Mouse (Mus musculus): ENCODE measurements around the gene Mpp2. TPM values are rescaled to one million over a fixed set of nuclear protein-coding genes. Genes with fewer than 3 reads are reported as not detected.

Mpp2 gene
- polyA plus RNA-seq, 1 experiment: 7.5 TPM

- H3K27me3 ChIP-seq (ENCODE audit: control insufficient read depth, insufficient read depth, low read length): no peaks in the 10 kb centered on the region
- 73% methylated on average over 9 of the region's 9 CpGs for WGBS
These were observed 68.6 kb downstream of the Mpp2 start for GRCm38 (mm10) chr11:102019736-102020135.

GRCm38 (mm10) chr11:102016136-102016535, 72.2 kb downstream of the Mpp2 start:
- H3K27me3 ChIP-seq (ENCODE audit: control insufficient read depth, insufficient read depth, low read length): no peaks in the 10 kb centered on the region
- H3K27ac ChIP-seq (ENCODE audit: insufficient read depth, low read length): no peak overlapping the region
- DNase-seq (ENCODE audit: low read depth in 1 of 2, low spot score in 2 of 2): no peak
- H3K4me3 ChIP-seq (ENCODE audit: extremely low read depth, insufficient read depth, insufficient read length): no peak overlapping the region
- WGBS: 90% methylated on average over 1 of the region's 1 CpGs
- no peaks in the 10 kb centered on the region for H3K36me3 ChIP-seq (ENCODE audit: control insufficient read depth, insufficient read depth, low read length)
- TF ChIP-seq CTCF (IDR thresholded peaks at IDR 0.05; ENCODE audit: extremely low read depth, insufficient read depth, insufficient read length, insufficient replicate concordance): no peak
- no peak for TF ChIP-seq POLR2A (IDR thresholded peaks at IDR 0.05; ENCODE audit: low read depth, low read length)
- peaks cover 4% of the 10 kb centered on the region; the same call in 1 of the 2 replicates for H3K4me1 ChIP-seq (ENCODE audit: control insufficient read depth, insufficient read depth, insufficient read length)

More at GRCm38 (mm10) chr11:102019736-102020135, 68.6 kb downstream of the Mpp2 start:
- no peaks in the 10 kb centered on the region for H3K36me3 ChIP-seq (ENCODE audit: control insufficient read depth, insufficient read depth, low read length)
- DNase-seq (ENCODE audit: low read depth in 1 of 2, low spot score in 2 of 2): no peak
- H3K4me1 ChIP-seq (ENCODE audit: control insufficient read depth, insufficient read depth, insufficient read length): peaks cover 4% of the 10 kb centered on the region; the same call in 1 of the 2 replicates
- no peak overlapping the region for H3K27ac ChIP-seq (ENCODE audit: insufficient read depth, low read length)
- TF ChIP-seq CTCF (IDR thresholded peaks at IDR 0.05; ENCODE audit: extremely low read depth, insufficient read depth, insufficient read length, insufficient replicate concordance): no peak
- no peak for TF ChIP-seq POLR2A (IDR thresholded peaks at IDR 0.05; ENCODE audit: low read depth, low read length)
- no peak overlapping the region for H3K4me3 ChIP-seq (ENCODE audit: extremely low read depth, insufficient read depth, insufficient read length)

GRCm38 (mm10) chr11:102015472-102015871, 72.8 kb downstream of the Mpp2 start:
- Histone ChIP-seq H3K4me3 (ENCODE audit: extremely low read depth, insufficient read depth, insufficient read length) (no peak overlapping the region), H3K36me3 (ENCODE audit: control insufficient read depth, insufficient read depth, low read length) (no peaks in the 10 kb centered on the region), H3K27ac (ENCODE audit: insufficient read depth, low read length) (no peak overlapping the region), H3K4me1 (ENCODE audit: control insufficient read depth, insufficient read depth, insufficient read length) (peaks cover 4% of the 10 kb centered on the region; the same call in 1 of the 2 replicates), H3K27me3 (ENCODE audit: control insufficient read depth, insufficient read depth, low read length) (no peaks in the 10 kb centered on the region)
- TF ChIP-seq POLR2A (IDR thresholded peaks at IDR 0.05; ENCODE audit: low read depth, low read length): no peak
- no peak for TF ChIP-seq CTCF (IDR thresholded peaks at IDR 0.05; ENCODE audit: extremely low read depth, insufficient read depth, insufficient read length, insufficient replicate concordance)
- DNase-seq (ENCODE audit: low read depth in 1 of 2, low spot score in 2 of 2): no peak
- 42% methylated on average over 6 of the region's 6 CpGs for WGBS

GRCm38 (mm10) chr11:102013201-102013600, 75.1 kb downstream of the Mpp2 start:
- Histone ChIP-seq H3K27me3 (ENCODE audit: control insufficient read depth, insufficient read depth, low read length) (no peaks in the 10 kb centered on the region), H3K4me1 (ENCODE audit: control insufficient read depth, insufficient read depth, insufficient read length) (peaks cover 4% of the 10 kb centered on the region; the same call in 1 of the 2 replicates), H3K27ac (ENCODE audit: insufficient read depth, low read length) (no peak overlapping the region), H3K36me3 (ENCODE audit: control insufficient read depth, insufficient read depth, low read length) (no peaks in the 10 kb centered on the region), H3K4me3 (ENCODE audit: extremely low read depth, insufficient read depth, insufficient read length) (no peak overlapping the region)
- no peak for DNase-seq (ENCODE audit: low read depth in 1 of 2, low spot score in 2 of 2)
- TF ChIP-seq CTCF (IDR thresholded peaks at IDR 0.05; ENCODE audit: extremely low read depth, insufficient read depth, insufficient read length, insufficient replicate concordance): no peak
- no peak for TF ChIP-seq POLR2A (IDR thresholded peaks at IDR 0.05; ENCODE audit: low read depth, low read length)
- 81% methylated on average over 8 of the region's 8 CpGs for WGBS

- Histone ChIP-seq H3K4me3 (ENCODE audit: extremely low read depth, insufficient read depth, insufficient read length) (no peak overlapping the region), H3K36me3 (ENCODE audit: control insufficient read depth, insufficient read depth, low read length) (no peaks in the 10 kb centered on the region), H3K4me1 (ENCODE audit: control insufficient read depth, insufficient read depth, insufficient read length) (peaks cover 4% of the 10 kb centered on the region; the same call in 1 of the 2 replicates), H3K27ac (ENCODE audit: insufficient read depth, low read length) (no peak overlapping the region), H3K27me3 (ENCODE audit: control insufficient read depth, insufficient read depth, low read length) (no peaks in the 10 kb centered on the region)
- TF ChIP-seq POLR2A (IDR thresholded peaks at IDR 0.05; ENCODE audit: low read depth, low read length) (no peak), CTCF (IDR thresholded peaks at IDR 0.05; ENCODE audit: extremely low read depth, insufficient read depth, insufficient read length, insufficient replicate concordance) (no peak)
- WGBS: 84% methylated on average over 8 of the region's 8 CpGs
- no peak for DNase-seq (ENCODE audit: low read depth in 1 of 2, low spot score in 2 of 2)
These were observed 76.8 kb downstream of the Mpp2 start for GRCm38 (mm10) chr11:102011510-102011909.

- no peak for DNase-seq (ENCODE audit: low read depth in 1 of 2, low spot score in 2 of 2)
- WGBS: 90% methylated on average over 13 of the region's 13 CpGs
- no peak for TF ChIP-seq CTCF (IDR thresholded peaks at IDR 0.05; ENCODE audit: extremely low read depth, insufficient read depth, insufficient read length, insufficient replicate concordance)
- TF ChIP-seq POLR2A (IDR thresholded peaks at IDR 0.05; ENCODE audit: low read depth, low read length): no peak
- H3K27me3 ChIP-seq (ENCODE audit: control insufficient read depth, insufficient read depth, low read length): no peaks in the 10 kb centered on the region
- no peak overlapping the region for H3K4me3 ChIP-seq (ENCODE audit: extremely low read depth, insufficient read depth, insufficient read length)
- no peaks in the 10 kb centered on the region for H3K4me1 ChIP-seq (ENCODE audit: control insufficient read depth, insufficient read depth, insufficient read length)
- H3K36me3 ChIP-seq (ENCODE audit: control insufficient read depth, insufficient read depth, low read length): no peaks in the 10 kb centered on the region
- H3K27ac ChIP-seq (ENCODE audit: insufficient read depth, low read length): no peak overlapping the region
These were observed 78.2 kb downstream of the Mpp2 start for GRCm38 (mm10) chr11:102010140-102010539.

- Histone ChIP-seq H3K4me1 (ENCODE audit: control insufficient read depth, insufficient read depth, insufficient read length) (no peaks in the 10 kb centered on the region), H3K4me3 (ENCODE audit: extremely low read depth, insufficient read depth, insufficient read length) (no peak overlapping the region), H3K27me3 (ENCODE audit: control insufficient read depth, insufficient read depth, low read length) (no peaks in the 10 kb centered on the region), H3K36me3 (ENCODE audit: control insufficient read depth, insufficient read depth, low read length) (no peaks in the 10 kb centered on the region), H3K27ac (ENCODE audit: insufficient read depth, low read length) (no peak overlapping the region)
- no peak for TF ChIP-seq POLR2A (IDR thresholded peaks at IDR 0.05; ENCODE audit: low read depth, low read length)
- no peak for TF ChIP-seq CTCF (IDR thresholded peaks at IDR 0.05; ENCODE audit: extremely low read depth, insufficient read depth, insufficient read length, insufficient replicate concordance)
- DNase-seq (ENCODE audit: low read depth in 1 of 2, low spot score in 2 of 2): no peak
- 62% methylated on average over 15 of the region's 15 CpGs for WGBS
These were observed 79.2 kb downstream of the Mpp2 start for GRCm38 (mm10) chr11:102008954-102009637.

Data from spleen, adult 2 months (tissue).